Mouse (Mus musculus) neural tube, embryonic 12.5 days (tissue): Measurements from ENCODE around the gene Cstf1. TPM values are rescaled to one million over a fixed set of nuclear protein-coding genes. Genes with fewer than 3 reads are reported as not detected.

Experiments
- ATAC-seq: fragments of 200-750 bp; cut with Nextera tagmentation; 2 replicates; pipeline ENCODE4 v1.8.0; 2017; ENCODE audit warnings: low read depth, mild to moderate bottlenecking, moderate TSS enrichment, moderate library complexity; ENCODE audit not compliant: low FRiP score
- H3K27ac ChIP-seq: fragments of 300-500 bp; sonication (generic); 2 replicates; pipeline ENCODE4 v1.5.1; 2016
- H3K27me3 ChIP-seq: fragments of 300-500 bp; sonication (generic); replicated peaks from 2 replicates; pipeline ENCODE4 v1.6.1; 2016; ENCODE audit warnings: mild to moderate bottlenecking
- H3K36me3 ChIP-seq: fragments of 300-500 bp; sonication (generic); 2 replicates; pipeline ENCODE4 v1.6.1; 2016; ENCODE audit warnings: mild to moderate bottlenecking
- H3K4me1 ChIP-seq: fragments of 300-500 bp; sonication (generic); 2 replicates; pipeline ENCODE4 v1.6.1; 2016
- H3K4me2 ChIP-seq: fragments of 300-500 bp; sonication (generic); replicated peaks from 2 replicates; pipeline ENCODE4 v1.6.1; 2016; ENCODE audit warnings: mild to moderate bottlenecking
- H3K4me3 ChIP-seq: fragments of 300-500 bp; sonication (generic); 2 replicates; pipeline ENCODE4 v1.5.1; 2016
- H3K9ac ChIP-seq: fragments of 300-500 bp; sonication (generic); 2 replicates; pipeline ENCODE4 v1.6.1; 2016; ENCODE audit warnings: mild to moderate bottlenecking
- H3K9me3 ChIP-seq: fragments of 300-500 bp; sonication (generic); 2 replicates; pipeline ENCODE4 v1.6.1; 2016; ENCODE audit warnings: mild to moderate bottlenecking
- WGBS: fragments of 180-500 bp; shearing (Covaris S2); methylation state at CpG from one replicate; pipeline ENCODE4 v1.1.7; 2016; 5-methylcytosine and 5-hydroxymethylcytosine counted together
- polyA plus RNA-seq: library from polyadenylated mRNA; unstranded; fragments of >200 nt; fragmentation: Nextera tagmentation; extraction: Ambion mirVana; gene quantifications from 2 replicates; pipeline ENCODE4 v1.2.1, GENCODE M21; 2016

The Cstf1 gene
- polyA plus RNA-seq, 1 experiment from 2014 or later, result 37.7 TPM

DNA sequence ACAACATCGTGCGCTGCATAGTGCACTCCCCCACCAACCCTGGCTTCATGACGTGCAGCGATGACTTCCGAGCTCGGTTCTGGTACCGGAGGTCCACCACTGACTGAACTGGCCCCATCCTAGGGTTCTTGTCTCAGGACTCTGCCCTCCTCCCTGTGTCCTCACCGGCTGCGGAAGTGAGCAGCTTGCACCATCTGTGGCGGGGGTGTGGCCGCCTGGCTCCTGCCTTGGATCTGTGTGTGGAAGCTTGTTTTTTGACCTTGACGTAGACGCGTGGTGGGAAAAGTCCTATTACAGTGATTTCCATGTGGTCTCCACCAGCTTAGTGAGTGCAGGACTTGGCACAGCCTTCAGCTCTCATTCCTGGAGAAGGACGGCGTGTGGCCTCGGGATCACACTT is 10.0 kb downstream of the Cstf1 start:
- H3K27ac ChIP-seq, result no peak overlapping the region
- 96% methylated on average over 17 of the region's 17 CpGs for WGBS
- H3K4me3 ChIP-seq, result no peak overlapping the region
- H3K4me2 ChIP-seq, result no peak overlapping the region
- peaks cover 64% of the 10 kb centered on the region for H3K36me3 ChIP-seq
- H3K4me1 ChIP-seq, result no peaks in the 10 kb centered on the region
- no peak for ATAC-seq
- no peaks in the 10 kb centered on the region for H3K27me3 ChIP-seq
- H3K9me3 ChIP-seq, result no peaks in the 10 kb centered on the region
- no peak overlapping the region for H3K9ac ChIP-seq

DNA sequence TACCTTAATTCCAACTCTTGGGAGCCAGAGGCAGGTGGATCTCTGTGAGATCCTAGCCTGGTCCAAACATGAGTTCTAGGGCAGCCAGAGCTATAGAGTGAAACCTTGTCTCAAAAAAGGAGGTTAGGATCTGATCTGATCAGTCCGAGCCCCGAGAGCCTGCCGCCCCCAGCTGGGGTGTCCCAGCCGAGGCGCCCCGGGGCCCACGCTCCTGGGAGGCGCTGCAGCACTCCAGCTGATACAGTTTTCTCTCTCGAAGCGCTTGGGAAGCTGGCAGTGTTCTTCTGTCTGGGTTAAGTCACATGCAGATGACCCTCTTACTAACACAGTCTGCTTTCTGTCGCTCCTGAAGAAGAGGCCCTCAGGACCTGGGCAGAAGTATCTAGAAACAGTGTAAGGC is 10.9 kb downstream of the Cstf1 start:
- H3K9ac ChIP-seq, result no peak overlapping the region
- no peaks in the 10 kb centered on the region for H3K27me3 ChIP-seq
- H3K4me1 ChIP-seq, result no peaks in the 10 kb centered on the region
- no peak overlapping the region for H3K4me2 ChIP-seq
- peaks cover 56% of the 10 kb centered on the region for H3K36me3 ChIP-seq
- H3K27ac ChIP-seq, result no peak overlapping the region
- H3K9me3 ChIP-seq, result no peaks in the 10 kb centered on the region
- WGBS, result 97% methylated on average over 11 of the region's 11 CpGs
- no peak overlapping the region for H3K4me3 ChIP-seq
- ATAC-seq, result no peak

DNA sequence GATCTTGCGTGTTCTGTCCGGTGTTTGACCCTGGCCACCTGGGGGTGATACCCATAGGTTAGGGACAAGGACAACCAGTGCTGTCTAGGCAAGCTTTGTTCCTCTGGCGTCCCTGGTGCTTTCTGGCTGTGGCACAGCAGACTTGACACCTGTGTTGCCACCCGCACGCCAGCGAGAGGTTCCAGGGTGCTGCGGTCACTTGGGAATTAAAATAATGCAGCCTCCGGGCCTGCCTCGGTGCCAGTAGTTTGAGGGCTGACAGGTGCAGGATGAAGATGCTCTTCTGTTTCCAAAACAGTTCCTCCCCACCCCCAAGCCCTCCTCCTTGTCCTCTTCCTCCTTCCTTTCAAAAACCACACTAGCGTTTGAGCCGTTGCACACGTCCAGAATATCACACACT is 11.4 kb downstream of the Cstf1 start:
- no peak overlapping the region for H3K4me3 ChIP-seq
- peaks cover 51% of the 10 kb centered on the region for H3K36me3 ChIP-seq
- H3K4me2 ChIP-seq, result no peak overlapping the region
- no peaks in the 10 kb centered on the region for H3K27me3 ChIP-seq
- H3K9me3 ChIP-seq, result no peaks in the 10 kb centered on the region
- no peak overlapping the region for H3K27ac ChIP-seq
- 91% methylated on average over 12 of the region's 12 CpGs for WGBS
- H3K4me1 ChIP-seq, result no peaks in the 10 kb centered on the region
- no peak overlapping the region for H3K9ac ChIP-seq
- ATAC-seq, result no peak

DNA sequence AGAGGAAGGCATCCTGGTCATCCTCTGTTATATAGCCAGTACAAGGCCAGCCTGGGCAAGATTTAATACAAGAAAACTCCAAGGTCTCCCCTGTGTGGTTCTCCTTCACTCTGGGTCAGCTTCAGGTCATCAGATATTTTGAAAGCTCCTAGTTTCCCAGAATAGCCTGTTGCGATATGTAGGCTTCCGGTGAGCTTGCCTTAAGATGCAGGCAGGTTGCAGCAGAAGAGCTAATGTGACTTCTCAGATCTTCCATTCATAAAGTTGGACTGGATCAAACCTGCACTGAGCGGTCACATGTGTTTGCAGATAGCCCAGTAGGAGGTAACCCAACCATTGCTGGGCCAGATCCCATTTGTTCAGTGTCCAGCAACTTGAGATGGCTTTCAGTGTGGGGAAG is 14.2 kb downstream of the Cstf1 start:
- H3K9me3 ChIP-seq, result no peaks in the 10 kb centered on the region
- no peak overlapping the region for H3K27ac ChIP-seq
- no peak for ATAC-seq
- H3K36me3 ChIP-seq, result peaks cover 25% of the 10 kb centered on the region
- no peak overlapping the region for H3K4me2 ChIP-seq
- H3K27me3 ChIP-seq, result no peaks in the 10 kb centered on the region
- 93% methylated on average over 3 of the region's 3 CpGs for WGBS
- no peak overlapping the region for H3K9ac ChIP-seq
- no peak overlapping the region for H3K4me3 ChIP-seq
- H3K4me1 ChIP-seq, result no peaks in the 10 kb centered on the region

DNA sequence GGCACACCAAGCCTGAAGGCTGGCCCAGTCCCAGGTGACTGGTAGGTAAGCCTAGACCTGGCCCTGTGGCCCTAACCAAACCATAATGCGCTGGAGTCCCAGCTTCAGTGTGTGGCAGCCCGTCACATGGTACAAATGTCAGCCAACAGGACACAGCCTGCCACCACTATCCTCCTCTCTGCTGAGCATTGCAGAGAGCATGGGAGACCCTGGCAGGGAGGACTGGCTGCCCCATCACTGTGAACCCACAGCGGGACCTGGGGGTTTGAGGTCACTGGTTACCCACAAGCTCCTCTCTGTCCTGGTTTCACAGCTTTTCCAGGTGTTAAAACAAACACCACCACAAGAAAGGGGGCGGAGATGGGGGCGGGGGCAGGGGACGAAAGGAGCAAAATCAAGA is 19.9 kb downstream of the Cstf1 start:
- no peak overlapping the region for H3K4me2 ChIP-seq
- no peak overlapping the region for H3K9ac ChIP-seq
- WGBS, result 41% methylated on average over 6 of the region's 6 CpGs
- no peak for ATAC-seq
- no peaks in the 10 kb centered on the region for H3K36me3 ChIP-seq
- no peaks in the 10 kb centered on the region for H3K9me3 ChIP-seq
- no peaks in the 10 kb centered on the region for H3K4me1 ChIP-seq
- H3K27ac ChIP-seq, result no peak overlapping the region
- H3K4me3 ChIP-seq, result no peak overlapping the region
- no peaks in the 10 kb centered on the region for H3K27me3 ChIP-seq

DNA sequence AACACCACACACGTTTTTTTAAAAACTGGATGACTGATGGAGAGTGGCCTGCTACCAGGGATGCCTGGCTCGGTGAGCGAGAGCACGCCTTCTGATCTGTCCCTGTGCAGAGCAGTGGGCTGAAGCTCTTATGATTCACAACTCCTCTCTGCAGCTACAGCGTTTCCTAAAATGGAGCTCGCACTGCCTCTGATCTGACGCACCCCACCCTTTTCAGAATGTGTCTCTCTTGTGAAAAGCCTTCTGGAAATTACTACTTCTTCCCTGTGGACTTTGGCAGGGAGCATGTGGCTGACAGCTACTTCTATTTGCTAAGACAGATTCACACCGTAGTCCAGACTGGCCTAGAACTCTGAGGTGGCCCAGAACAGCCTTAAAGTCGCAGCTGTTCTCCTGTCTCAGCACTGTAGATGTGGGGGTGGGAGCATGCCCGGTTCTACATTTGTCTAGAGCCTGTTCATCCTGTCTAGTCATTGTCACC is 21.6 kb downstream of the Cstf1 start:
- H3K4me2 ChIP-seq, result no peak overlapping the region
- no peak overlapping the region for H3K4me3 ChIP-seq

DNA sequence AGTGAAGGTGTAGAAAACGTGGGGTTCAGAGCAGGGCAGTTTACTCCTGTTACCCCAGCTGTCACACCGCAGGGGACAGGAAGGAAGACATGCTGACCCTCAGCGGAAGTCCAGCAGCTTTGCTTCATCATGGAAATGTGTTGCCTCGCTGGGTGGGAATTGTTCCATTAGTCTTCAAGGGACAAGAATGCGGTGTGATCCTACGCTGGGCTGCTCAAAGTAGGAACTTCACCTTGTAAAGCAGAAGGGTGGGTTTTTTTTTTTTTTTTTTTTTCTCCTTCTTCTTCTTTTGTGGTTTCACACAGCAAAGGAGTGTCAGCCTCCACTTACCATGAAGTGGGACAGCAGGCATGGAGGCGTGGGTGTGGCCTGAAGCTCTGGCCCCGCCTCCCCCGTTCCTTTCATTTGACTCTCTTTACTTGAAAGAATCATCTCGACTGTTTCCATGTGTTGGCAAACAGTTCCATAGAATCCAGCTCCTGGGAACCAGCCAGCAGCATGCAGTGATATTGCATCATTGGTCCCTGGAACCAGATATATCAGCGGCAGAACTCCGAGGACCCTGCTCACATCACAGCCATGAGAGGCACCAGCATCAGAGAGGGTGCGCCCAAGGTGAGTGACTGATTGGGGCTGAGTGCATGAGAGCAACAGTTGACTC is 23.0 kb downstream of the Cstf1 start, which contains the start of gene Cass4:
TSS of gene Cass4 (plus strand) at position 404 of the 661 bp plus-strand sequence.
- WGBS, result 41% methylated on average over 13 of the region's 13 CpGs
- no peaks in the 10 kb centered on the region for H3K27me3 ChIP-seq
- H3K9ac ChIP-seq, result no peak within 1 kb of the TSS
- H3K4me3 ChIP-seq, result no peak within 1 kb of the TSS
- no peaks in the 10 kb centered on the region for H3K9me3 ChIP-seq
- ATAC-seq, result no peak
- H3K4me1 ChIP-seq, result peaks cover 6% of the 10 kb centered on the region; the same call in 1 of the 2 replicates
- no peak within 1 kb of the TSS for H3K27ac ChIP-seq
- no peak within 1 kb of the TSS for H3K4me2 ChIP-seq
- H3K36me3 ChIP-seq, result no peaks in the 10 kb centered on the region

More for the DNA sequence above, 21.6 kb downstream of the Cstf1 start:
- H3K27ac ChIP-seq, result no peak overlapping the region
- ATAC-seq, result no peak
- H3K9me3 ChIP-seq, result no peaks in the 10 kb centered on the region
- 71% methylated on average over 10 of the region's 10 CpGs for WGBS
- no peaks in the 10 kb centered on the region for H3K36me3 ChIP-seq
- H3K9ac ChIP-seq, result no peak overlapping the region
- H3K4me1 ChIP-seq, result peaks cover 6% of the 10 kb centered on the region; the same call in 1 of the 2 replicates
- no peaks in the 10 kb centered on the region for H3K27me3 ChIP-seq

DNA sequence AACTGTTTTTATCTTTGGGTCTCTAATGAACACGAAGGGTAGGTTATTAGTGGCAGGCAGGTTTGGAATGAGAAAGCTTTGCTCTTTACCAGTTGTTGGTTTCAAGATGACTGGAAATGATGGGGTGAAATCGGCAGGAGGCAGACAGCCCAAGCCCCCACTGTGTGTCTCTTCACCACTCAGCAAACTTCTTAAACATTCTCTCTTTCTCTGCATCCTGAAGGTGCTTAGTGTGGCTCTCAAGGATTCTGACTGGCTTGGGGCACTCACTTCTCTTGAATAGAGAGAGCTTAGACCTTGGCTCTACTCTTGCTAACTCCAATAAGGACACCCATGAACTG is 23.5 kb downstream of the Cstf1 start:
- Histone ChIP-seq H3K9ac (no peak overlapping the region), H3K9me3 (no peaks in the 10 kb centered on the region), H3K36me3 (no peaks in the 10 kb centered on the region), H3K4me3 (no peak overlapping the region), H3K4me2 (no peak overlapping the region), H3K4me1 (peaks cover 6% of the 10 kb centered on the region; the same call in 1 of the 2 replicates), H3K27ac (no peak overlapping the region), H3K27me3 (no peaks in the 10 kb centered on the region)
- 72% methylated on average over 2 of the region's 2 CpGs for WGBS
- no peak for ATAC-seq

DNA sequence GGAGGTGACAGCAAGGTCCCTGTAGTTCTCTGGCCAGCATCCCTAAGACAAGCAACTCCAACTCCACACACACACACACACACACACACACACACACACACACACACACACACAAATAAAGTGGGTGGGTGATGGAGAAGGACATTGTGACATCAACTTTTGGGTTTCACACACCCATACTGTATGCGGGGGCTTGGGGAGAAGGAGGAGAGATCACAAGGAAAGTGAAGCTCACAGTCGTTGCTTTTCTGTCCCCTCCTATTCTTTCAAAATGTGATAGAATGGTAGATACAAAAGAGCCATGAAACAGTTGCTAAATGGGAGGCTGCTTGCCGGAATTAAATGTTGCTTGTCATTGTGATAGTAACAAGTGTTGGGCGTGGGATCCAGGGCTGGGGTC is 24.2 kb downstream of the Cstf1 start:
- H3K27ac ChIP-seq, result no peak overlapping the region
- no peak overlapping the region for H3K4me2 ChIP-seq
- H3K9me3 ChIP-seq, result no peaks in the 10 kb centered on the region
- no peak overlapping the region for H3K4me3 ChIP-seq
- ATAC-seq, result no peak
- no peaks in the 10 kb centered on the region for H3K27me3 ChIP-seq
- peaks cover 6% of the 10 kb centered on the region; the same call in 1 of the 2 replicates for H3K4me1 ChIP-seq
- no peaks in the 10 kb centered on the region for H3K36me3 ChIP-seq
- WGBS, result 64% methylated on average over 4 of the region's 4 CpGs
- no peak overlapping the region for H3K9ac ChIP-seq

DNA sequence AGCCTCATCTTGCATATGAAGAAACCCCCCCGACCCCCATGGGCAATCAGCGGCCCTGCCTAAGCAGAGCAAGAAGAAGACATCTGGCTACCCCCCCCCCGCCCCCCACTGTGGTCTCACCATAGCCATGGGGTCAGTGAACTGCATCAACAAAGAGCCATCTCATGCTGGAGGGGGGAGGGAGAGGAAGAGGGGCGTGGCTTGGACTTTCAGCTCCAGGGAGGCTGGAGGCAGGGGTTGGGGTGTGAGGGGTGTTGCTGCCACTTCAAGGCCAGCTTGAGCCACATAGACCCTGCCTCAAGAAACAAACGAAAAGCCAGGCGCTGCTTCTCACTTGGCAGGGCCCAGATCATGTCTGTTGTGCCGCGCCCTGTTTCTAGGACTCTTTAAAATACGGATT is 25.5 kb downstream of the Cstf1 start:
- Histone ChIP-seq H3K9ac (no peak overlapping the region), H3K4me3 (no peak overlapping the region), H3K4me2 (0 out of 2 replicates have a peak overlapping the region, but pooled peaks have one; percentile 9), H3K27ac (no peak overlapping the region), H3K9me3 (no peaks in the 10 kb centered on the region), H3K27me3 (no peaks in the 10 kb centered on the region), H3K4me1 (peaks cover 6% of the 10 kb centered on the region; the same call in 1 of the 2 replicates), H3K36me3 (no peaks in the 10 kb centered on the region)
- no peak for ATAC-seq
- 40% methylated on average over 9 of the region's 9 CpGs for WGBS

DNA sequence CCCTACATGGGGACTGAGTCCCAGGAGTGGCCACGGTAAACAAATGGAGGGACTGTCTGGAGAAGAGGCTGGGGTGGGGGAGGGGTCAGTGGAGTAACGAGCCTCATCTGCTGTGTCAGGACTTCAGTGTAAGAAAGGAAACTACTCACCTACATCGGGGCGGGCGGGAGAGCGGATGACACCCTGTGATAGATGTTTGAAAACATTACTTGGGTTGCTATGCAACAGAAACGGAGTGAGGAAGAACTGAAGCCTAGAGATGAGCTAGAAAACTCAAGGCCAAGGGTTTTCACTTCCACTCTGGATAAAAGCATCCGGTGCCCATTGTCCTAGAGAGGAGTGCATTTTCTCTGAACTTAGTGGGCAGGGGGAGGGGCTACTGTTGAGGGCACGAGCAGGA is 29.4 kb downstream of the Cstf1 start:
- no peaks in the 10 kb centered on the region for H3K27me3 ChIP-seq
- 35% methylated on average over 9 of the region's 9 CpGs for WGBS
- H3K36me3 ChIP-seq, result no peaks in the 10 kb centered on the region
- H3K9me3 ChIP-seq, result no peaks in the 10 kb centered on the region
- no peak overlapping the region for H3K4me2 ChIP-seq
- H3K4me3 ChIP-seq, result no peak overlapping the region
- ATAC-seq, result 0 out of 2 replicates have a peak, but pooled peaks have one; percentile 17
- H3K4me1 ChIP-seq, result peaks cover 6% of the 10 kb centered on the region; the same call in 1 of the 2 replicates
- no peak overlapping the region for H3K27ac ChIP-seq
- no peak overlapping the region for H3K9ac ChIP-seq

DNA sequence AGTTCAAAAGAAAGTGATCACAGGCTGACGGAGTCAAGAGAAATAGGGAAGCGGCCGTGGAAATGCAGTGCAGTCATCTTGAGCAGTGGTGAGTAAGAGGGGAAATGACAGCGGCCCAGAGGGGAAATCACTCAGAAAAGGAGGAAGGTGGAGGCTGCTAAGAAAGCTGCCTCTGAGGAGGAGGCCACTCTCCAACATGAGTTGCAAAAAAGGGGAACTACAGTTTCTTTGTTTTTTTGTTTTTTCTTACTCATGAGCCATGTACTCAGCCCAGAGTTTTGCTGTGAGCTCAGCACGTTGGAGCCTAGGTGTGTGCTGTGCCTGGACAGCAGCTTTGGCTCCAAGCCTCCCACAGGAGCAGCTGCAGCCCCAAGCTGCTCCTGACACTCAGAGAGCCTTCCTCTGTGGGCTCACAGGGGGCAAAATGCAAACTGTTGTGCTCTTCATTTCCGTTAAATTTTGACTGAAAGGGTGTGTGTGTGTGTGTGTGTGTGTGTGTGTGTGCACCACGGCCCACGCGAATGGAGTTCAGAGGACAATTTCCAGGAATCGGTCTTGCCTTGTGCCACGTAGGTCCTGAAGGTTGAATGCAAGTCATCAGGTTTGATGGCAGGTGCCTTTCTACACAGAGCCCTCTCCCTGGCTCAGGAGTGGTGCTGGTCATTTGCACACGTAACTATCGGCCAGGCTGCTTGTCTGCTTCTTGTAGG is 30.8 kb downstream of the Cstf1 start:
- Histone ChIP-seq H3K27me3 (no peaks in the 10 kb centered on the region), H3K4me1 (no peaks in the 10 kb centered on the region), H3K27ac (no peak overlapping the region), H3K9ac (no peak overlapping the region), H3K9me3 (no peaks in the 10 kb centered on the region), H3K4me3 (no peak overlapping the region), H3K36me3 (no peaks in the 10 kb centered on the region), H3K4me2 (no peak overlapping the region)
- ATAC-seq, result no peak
- 72% methylated on average over 13 of the region's 13 CpGs for WGBS
